Mouse (Mus musculus): Measurements from ENCODE around the gene Avil.
A peak's percentile ranks its signal among the peaks of the same experiment; 100 is the strongest.

The Avil gene

GRCm38 (mm10) chr10:126980933-126981530 is 19.5 kb upstream of the Avil start:
- no peak for DNase-seq (ENCODE audit: low read depth, low spot score)

GRCm38 (mm10) chr10:126981746-126982145 is 18.8 kb upstream of the Avil start:
- no peak for DNase-seq (ENCODE audit: low read depth, low spot score)

GRCm38 (mm10) chr10:126983193-126983725 is 17.2 kb upstream of the Avil start:
- no peak for DNase-seq (ENCODE audit: low read depth, low spot score)

- peak; percentile 24 for DNase-seq (ENCODE audit: low read depth, low spot score)
These were observed 16.1 kb upstream of the Avil start for GRCm38 (mm10) chr10:126984189-126985004.

- no peak for DNase-seq (ENCODE audit: low read depth, low spot score)
These were observed 15.4 kb upstream of the Avil start for GRCm38 (mm10) chr10:126985127-126985526.

- DNase-seq (ENCODE audit: low read depth, low spot score) = no peak
These were observed 14.9 kb upstream of the Avil start for GRCm38 (mm10) chr10:126985579-126985978.

- DNase-seq (ENCODE audit: low read depth, low spot score) = no peak
These were observed 14.0 kb upstream of the Avil start for GRCm38 (mm10) chr10:126986541-126986961.

GRCm38 (mm10) chr10:126987183-126988118 is 13.1 kb upstream of the Avil start:
- DNase-seq (ENCODE audit: low read depth, low spot score) = no peak

- no peak for DNase-seq (ENCODE audit: low read depth, low spot score)
These were observed 11.9 kb upstream of the Avil start for GRCm38 (mm10) chr10:126988513-126989165.

GRCm38 (mm10) chr10:126990313-126991056 is 10.0 kb upstream of the Avil start:
- DNase-seq (ENCODE audit: low read depth, low spot score) = peak; percentile 84

GRCm38 (mm10) chr10:126991676-126992075 is 8.8 kb upstream of the Avil start:
- DNase-seq (ENCODE audit: low read depth, low spot score) = no peak

GRCm38 (mm10) chr10:126993621-126994020 is 6.9 kb upstream of the Avil start:
- DNase-seq (ENCODE audit: low read depth, low spot score) = no peak

- no peak for DNase-seq (ENCODE audit: low read depth, low spot score)
These were observed 3.0 kb upstream of the Avil start for GRCm38 (mm10) chr10:126997340-126998113.

- DNase-seq (ENCODE audit: low read depth, low spot score) = no peak
These were observed 788 bp downstream of the Avil start for GRCm38 (mm10) chr10:127001297-127001696.

GRCm38 (mm10) chr10:127002056-127002455 is 1.5 kb downstream of the Avil start:
- peak; percentile 59 for DNase-seq (ENCODE audit: low read depth, low spot score)

GRCm38 (mm10) chr10:127002765-127003164 is 2.3 kb downstream of the Avil start:
- DNase-seq (ENCODE audit: low read depth, low spot score) = no peak

GRCm38 (mm10) chr10:127003334-127003733 is 2.8 kb downstream of the Avil start:
- DNase-seq (ENCODE audit: low read depth, low spot score) = no peak

GRCm38 (mm10) chr10:127003806-127004205 is 3.3 kb downstream of the Avil start:
- no peak for DNase-seq (ENCODE audit: low read depth, low spot score)

- DNase-seq (ENCODE audit: low read depth, low spot score) = no peak
These were observed 16.0 kb downstream of the Avil start for GRCm38 (mm10) chr10:127016488-127016887.

- DNase-seq (ENCODE audit: low read depth, low spot score) = no peak
These were observed 16.6 kb downstream of the Avil start for GRCm38 (mm10) chr10:127017071-127017470.
